Mouse (Mus musculus): ENCODE data around the gene Treml1. TPM values are rescaled to one million over a fixed set of nuclear protein-coding genes. Genes with fewer than 3 reads are reported as not detected.

Gene Treml1
- polyA plus RNA-seq, 1 experiment from 2014 or later = 0.42 TPM

DNA sequence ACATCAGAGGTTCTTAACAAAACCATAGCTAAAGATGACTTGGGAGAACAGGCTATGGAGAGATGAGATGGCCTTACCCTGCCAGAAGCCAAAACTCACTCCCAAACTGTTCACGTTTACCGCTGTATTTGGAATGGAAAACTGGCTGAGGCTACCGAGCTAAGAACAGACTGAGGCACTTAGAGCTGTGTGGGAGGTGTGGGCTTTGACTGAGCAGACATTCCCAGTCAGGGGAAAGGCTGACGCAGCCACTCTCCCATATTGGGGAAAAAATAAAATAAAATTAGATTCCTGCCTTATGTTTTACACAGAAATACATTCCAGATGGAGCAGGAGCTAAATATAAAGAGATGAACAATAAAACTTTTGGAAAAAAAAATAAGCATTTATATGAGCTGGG lies 33.1 kb upstream of the Treml1 start:
- DNase-seq (ENCODE audit: low spot score) (no peak), ATAC-seq (no peak)
- 87% methylated on average over 4 of the region's 4 CpGs for WGBS

DNA sequence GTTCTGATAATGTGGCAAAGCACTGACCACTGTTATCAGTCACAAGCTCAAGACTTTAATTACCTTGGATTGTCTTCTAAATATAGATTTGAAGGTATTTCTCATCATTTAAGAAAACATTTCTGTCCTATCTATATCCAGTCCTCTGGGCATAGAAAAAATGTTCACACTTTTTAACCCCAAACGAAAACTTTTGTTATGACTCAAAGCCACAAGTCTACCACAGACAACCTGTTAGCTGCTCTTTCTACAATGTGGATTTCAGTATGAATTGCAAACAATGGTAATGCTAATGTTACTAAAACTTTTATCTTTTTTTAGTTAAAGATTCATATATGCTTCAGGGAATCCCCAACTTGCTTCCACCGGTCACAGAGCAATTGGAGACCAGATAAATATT lies 27.2 kb upstream of the Treml1 start:
- H3K27ac ChIP-seq (ENCODE audit: low read depth, low read length) = no peak overlapping the region
- no peaks in the 10 kb centered on the region for H3K4me1 ChIP-seq (ENCODE audit: control insufficient read depth, insufficient read depth, low read length)
- 93% methylated on average over 2 of the region's 2 CpGs for WGBS
- no peak overlapping the region for H3K4me2 ChIP-seq (ENCODE audit: low read length)
- no peak overlapping the region for H3K4me3 ChIP-seq (ENCODE audit: low read depth, low read length)
- H3K36me3 ChIP-seq (ENCODE audit: control insufficient read depth, insufficient read depth, low read length) = no peaks in the 10 kb centered on the region
- no peak overlapping the region for H3K9ac ChIP-seq (ENCODE audit: low read length)
- ATAC-seq = no peak
- no peak for DNase-seq (ENCODE audit: low spot score)
- no peaks in the 10 kb centered on the region for H3K27me3 ChIP-seq (replicated peaks; ENCODE audit: control insufficient read depth, insufficient read depth, low read length)
- no peaks in the 10 kb centered on the region for H3K9me3 ChIP-seq (replicated peaks; ENCODE audit: control insufficient read depth, low read length)

More for the DNA sequence above, 33.1 kb upstream of the Treml1 start:
- H3K27me3 ChIP-seq (replicated peaks; ENCODE audit: control insufficient read depth, insufficient read depth, low read length) = no peaks in the 10 kb centered on the region
- H3K4me2 ChIP-seq (ENCODE audit: low read length) = no peak overlapping the region
- H3K9ac ChIP-seq (ENCODE audit: low read length) = no peak overlapping the region
- no peak overlapping the region for H3K4me3 ChIP-seq (ENCODE audit: low read depth, low read length)
- no peaks in the 10 kb centered on the region for H3K36me3 ChIP-seq (ENCODE audit: control insufficient read depth, insufficient read depth, low read length)
- H3K4me1 ChIP-seq (ENCODE audit: control insufficient read depth, insufficient read depth, low read length) = no peaks in the 10 kb centered on the region
- no peaks in the 10 kb centered on the region for H3K9me3 ChIP-seq (replicated peaks; ENCODE audit: control insufficient read depth, low read length)
- no peak overlapping the region for H3K27ac ChIP-seq (ENCODE audit: low read depth, low read length)

DNA sequence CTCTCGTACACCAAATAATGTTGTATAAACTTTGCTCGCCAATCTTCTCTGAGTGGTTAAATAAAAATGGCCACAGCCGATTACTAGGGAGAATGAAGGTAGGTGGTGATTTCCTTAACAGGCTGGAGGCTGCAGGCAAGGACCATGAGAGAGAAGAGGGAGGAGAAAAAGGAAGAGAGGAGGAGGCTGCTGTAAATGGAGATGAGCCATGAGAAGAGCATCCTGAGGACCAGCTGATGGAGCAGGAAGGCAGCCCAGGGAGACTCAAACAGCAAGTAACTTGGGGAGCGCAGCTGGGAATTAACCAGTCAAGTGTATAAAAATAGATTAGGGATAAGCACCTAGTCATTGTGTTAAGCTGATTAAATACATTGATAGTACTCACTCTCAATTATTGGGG lies 25.5 kb upstream of the Treml1 start:
- ATAC-seq (no peak), DNase-seq (ENCODE audit: low spot score) (no peak)
- Histone ChIP-seq H3K27ac (ENCODE audit: low read depth, low read length) (no peak overlapping the region), H3K36me3 (ENCODE audit: control insufficient read depth, insufficient read depth, low read length) (no peaks in the 10 kb centered on the region), H3K9me3 (replicated peaks; ENCODE audit: control insufficient read depth, low read length) (no peaks in the 10 kb centered on the region), H3K4me2 (ENCODE audit: low read length) (no peak overlapping the region), H3K27me3 (replicated peaks; ENCODE audit: control insufficient read depth, insufficient read depth, low read length) (no peaks in the 10 kb centered on the region), H3K4me1 (ENCODE audit: control insufficient read depth, insufficient read depth, low read length) (no peaks in the 10 kb centered on the region), H3K4me3 (ENCODE audit: low read depth, low read length) (no peak overlapping the region), H3K9ac (ENCODE audit: low read length) (no peak overlapping the region)
- 82% methylated on average over 4 of the region's 4 CpGs for WGBS

DNA sequence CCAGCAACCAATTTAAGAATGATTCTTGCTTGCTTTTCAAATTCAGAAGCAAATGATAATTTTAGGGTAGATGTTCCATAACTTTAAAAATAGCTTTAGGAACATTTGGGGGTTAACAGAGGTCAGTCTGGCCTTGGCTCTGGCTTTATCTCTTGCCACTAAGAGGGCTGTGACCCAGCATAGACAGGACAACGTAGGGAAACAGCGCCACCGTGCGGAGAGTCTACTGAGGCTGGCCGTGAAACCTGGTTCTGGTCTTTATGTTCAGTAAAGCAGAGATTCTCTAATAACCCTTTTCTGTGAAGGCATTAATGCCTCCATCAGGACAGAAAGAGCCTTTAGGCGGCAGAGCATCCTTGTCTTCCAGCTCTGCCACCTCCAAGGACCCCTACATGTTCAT lies 22.9 kb upstream of the Treml1 start:
- H3K36me3 ChIP-seq (ENCODE audit: control insufficient read depth, insufficient read depth, low read length) = no peaks in the 10 kb centered on the region
- H3K9ac ChIP-seq (ENCODE audit: low read length) = no peak overlapping the region
- ATAC-seq = no peak; the same call in 1 of the 2 replicates
- H3K4me3 ChIP-seq (ENCODE audit: low read depth, low read length) = no peak overlapping the region
- no peaks in the 10 kb centered on the region for H3K27me3 ChIP-seq (replicated peaks; ENCODE audit: control insufficient read depth, insufficient read depth, low read length)
- H3K4me1 ChIP-seq (ENCODE audit: control insufficient read depth, insufficient read depth, low read length) = no peaks in the 10 kb centered on the region
- no peak overlapping the region for H3K4me2 ChIP-seq (ENCODE audit: low read length)
- WGBS = 4% methylated on average over 6 of the region's 6 CpGs
- peak; percentile 69 for DNase-seq (ENCODE audit: low spot score)
- H3K27ac ChIP-seq (ENCODE audit: low read depth, low read length) = no peak overlapping the region
- H3K9me3 ChIP-seq (replicated peaks; ENCODE audit: control insufficient read depth, low read length) = no peaks in the 10 kb centered on the region

DNA sequence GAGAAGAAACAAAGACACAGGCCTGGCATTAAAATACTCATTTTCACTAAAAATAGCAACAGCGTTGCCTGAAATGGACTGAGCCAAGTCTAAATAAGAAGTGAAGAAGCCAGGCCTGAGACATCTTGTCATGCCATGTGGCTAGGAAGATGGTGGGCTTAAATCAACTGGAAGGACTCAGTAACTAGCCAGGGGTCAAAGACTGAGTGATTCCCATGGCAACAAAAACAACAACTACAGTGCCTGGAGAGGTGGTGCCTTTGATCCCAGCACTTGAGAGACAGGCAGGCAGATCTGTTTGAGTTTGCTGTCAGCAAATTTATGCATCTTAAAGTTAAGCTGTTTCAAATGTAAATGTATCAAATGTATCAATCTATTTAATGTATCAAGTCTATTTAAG lies 19.4 kb upstream of the Treml1 start:
- ATAC-seq (no peak), DNase-seq (ENCODE audit: low spot score) (no peak)
- H3K9me3 ChIP-seq (replicated peaks; ENCODE audit: control insufficient read depth, low read length) = no peaks in the 10 kb centered on the region
- WGBS = 95% methylated on average over 1 of the region's 1 CpGs
- no peak overlapping the region for H3K27ac ChIP-seq (ENCODE audit: low read depth, low read length)
- H3K4me2 ChIP-seq (ENCODE audit: low read length) = no peak overlapping the region
- no peaks in the 10 kb centered on the region for H3K27me3 ChIP-seq (replicated peaks; ENCODE audit: control insufficient read depth, insufficient read depth, low read length)
- H3K4me3 ChIP-seq (ENCODE audit: low read depth, low read length) = no peak overlapping the region
- no peaks in the 10 kb centered on the region for H3K36me3 ChIP-seq (ENCODE audit: control insufficient read depth, insufficient read depth, low read length)
- no peaks in the 10 kb centered on the region for H3K4me1 ChIP-seq (ENCODE audit: control insufficient read depth, insufficient read depth, low read length)
- H3K9ac ChIP-seq (ENCODE audit: low read length) = no peak overlapping the region

DNA sequence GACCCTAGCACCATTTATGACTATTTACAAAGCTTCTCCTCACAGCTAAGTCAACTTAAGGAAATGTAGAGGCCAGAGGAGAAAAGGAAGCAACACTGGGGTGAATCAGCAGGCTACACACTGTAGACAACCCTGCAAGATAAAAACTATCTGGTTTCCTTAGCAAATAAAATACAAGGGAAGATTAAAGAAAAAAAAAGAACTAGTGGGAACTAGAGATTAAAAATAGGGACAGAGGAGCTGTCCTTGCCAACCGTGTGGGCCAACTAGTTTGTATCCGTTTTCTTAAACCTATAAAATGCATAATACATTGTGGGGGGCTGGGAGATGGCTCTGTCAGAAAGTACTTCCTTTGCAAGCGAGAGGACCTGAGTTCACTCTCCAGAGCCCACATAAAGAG lies 17.8 kb upstream of the Treml1 start:
- ATAC-seq (no peak), DNase-seq (ENCODE audit: low spot score) (no peak)
- no peak overlapping the region for H3K9ac ChIP-seq (ENCODE audit: low read length)
- H3K27me3 ChIP-seq (replicated peaks; ENCODE audit: control insufficient read depth, insufficient read depth, low read length) = no peaks in the 10 kb centered on the region
- H3K36me3 ChIP-seq (ENCODE audit: control insufficient read depth, insufficient read depth, low read length) = no peaks in the 10 kb centered on the region
- no peak overlapping the region for H3K27ac ChIP-seq (ENCODE audit: low read depth, low read length)
- H3K4me2 ChIP-seq (ENCODE audit: low read length) = no peak overlapping the region
- no peak overlapping the region for H3K4me3 ChIP-seq (ENCODE audit: low read depth, low read length)
- no peaks in the 10 kb centered on the region for H3K9me3 ChIP-seq (replicated peaks; ENCODE audit: control insufficient read depth, low read length)
- H3K4me1 ChIP-seq (ENCODE audit: control insufficient read depth, insufficient read depth, low read length) = no peaks in the 10 kb centered on the region
- 79% methylated on average over 3 of the region's 3 CpGs for WGBS

DNA sequence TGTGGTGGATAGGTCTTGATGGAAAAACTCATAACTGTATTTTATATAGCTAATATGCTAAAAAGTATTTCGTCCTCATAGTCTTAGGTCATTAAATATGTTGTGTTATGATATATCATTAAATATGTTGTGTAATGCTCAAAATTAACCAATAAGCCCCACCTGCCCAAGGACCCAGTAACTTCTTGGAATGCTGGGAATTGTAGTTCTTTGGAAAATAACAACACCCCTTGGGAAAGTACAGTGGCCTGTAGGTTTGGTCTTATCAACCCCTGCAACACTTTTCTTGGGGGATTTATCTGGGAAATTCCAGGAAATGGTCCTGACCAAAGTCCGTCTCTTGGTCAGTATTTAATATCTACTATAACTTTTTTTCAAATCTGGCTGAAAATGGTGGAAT lies 16.7 kb upstream of the Treml1 start:
- Histone ChIP-seq H3K9ac (ENCODE audit: low read length) (no peak overlapping the region), H3K36me3 (ENCODE audit: control insufficient read depth, insufficient read depth, low read length) (no peaks in the 10 kb centered on the region), H3K27ac (ENCODE audit: low read depth, low read length) (no peak overlapping the region), H3K27me3 (replicated peaks; ENCODE audit: control insufficient read depth, insufficient read depth, low read length) (no peaks in the 10 kb centered on the region), H3K9me3 (replicated peaks; ENCODE audit: control insufficient read depth, low read length) (no peaks in the 10 kb centered on the region), H3K4me1 (ENCODE audit: control insufficient read depth, insufficient read depth, low read length) (no peaks in the 10 kb centered on the region), H3K4me2 (ENCODE audit: low read length) (no peak overlapping the region), H3K4me3 (ENCODE audit: low read depth, low read length) (no peak overlapping the region)
- 89% methylated on average over 2 of the region's 2 CpGs for WGBS
- no peak for DNase-seq (ENCODE audit: low spot score)
- ATAC-seq = no peak

DNA sequence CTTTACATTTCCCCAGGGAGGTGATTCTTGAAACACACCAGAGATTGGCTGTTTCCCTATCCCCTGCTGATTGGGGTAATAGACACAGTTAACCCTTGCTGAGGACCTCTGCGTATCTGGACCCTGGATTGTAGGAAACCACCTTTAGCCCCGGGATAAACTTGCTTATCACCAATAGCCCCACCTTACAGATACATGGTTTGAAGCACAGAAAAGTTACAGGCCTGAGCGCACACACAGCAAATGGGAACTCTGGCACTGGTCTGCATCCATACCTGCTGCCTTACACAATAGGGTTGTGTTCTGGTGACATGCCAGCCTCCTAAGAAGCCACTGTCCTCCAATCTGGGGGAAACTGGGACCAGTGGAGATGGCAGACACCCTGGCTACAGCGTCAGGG lies 13.9 kb upstream of the Treml1 start:
- DNase-seq (ENCODE audit: low spot score) (no peak), ATAC-seq (no peak)
- Histone ChIP-seq H3K4me2 (ENCODE audit: low read length) (no peak overlapping the region), H3K9ac (ENCODE audit: low read length) (no peak overlapping the region), H3K27me3 (replicated peaks; ENCODE audit: control insufficient read depth, insufficient read depth, low read length) (no peaks in the 10 kb centered on the region), H3K36me3 (ENCODE audit: control insufficient read depth, insufficient read depth, low read length) (no peaks in the 10 kb centered on the region), H3K4me3 (ENCODE audit: low read depth, low read length) (no peak overlapping the region), H3K27ac (ENCODE audit: low read depth, low read length) (no peak overlapping the region), H3K9me3 (replicated peaks; ENCODE audit: control insufficient read depth, low read length) (no peaks in the 10 kb centered on the region), H3K4me1 (ENCODE audit: control insufficient read depth, insufficient read depth, low read length) (no peaks in the 10 kb centered on the region)
- WGBS = 82% methylated on average over 4 of the region's 4 CpGs

DNA sequence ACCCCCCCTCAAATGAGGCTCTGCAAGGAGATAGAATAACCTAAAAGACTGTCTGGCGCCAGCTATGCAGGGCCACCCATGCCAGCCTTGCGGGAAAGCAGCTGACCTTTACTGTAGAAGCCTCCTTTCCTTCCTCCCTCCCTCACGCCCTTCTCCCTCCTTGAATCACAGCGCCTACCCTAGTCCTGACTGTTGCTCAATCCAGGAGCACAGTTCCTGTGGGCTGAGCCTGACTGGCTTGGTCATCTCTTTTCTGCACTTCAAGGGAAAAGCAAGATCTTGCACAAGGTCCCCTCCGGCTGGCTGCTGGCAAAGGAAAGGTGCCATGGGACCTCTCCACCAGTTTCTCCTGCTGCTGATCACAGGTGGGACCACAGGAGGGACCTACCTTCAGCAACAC lies 13.5 kb upstream of the Treml1 start, which contains the start of gene Trem2:
TSS of gene Trem2 (plus strand) at position 171 of the 400 bp plus-strand sequence.
- Histone ChIP-seq H3K27ac (ENCODE audit: low read depth, low read length) (no peak within 1 kb of the TSS), H3K9ac (ENCODE audit: low read length) (no peak within 1 kb of the TSS), H3K9me3 (replicated peaks; ENCODE audit: control insufficient read depth, low read length) (no peaks in the 10 kb centered on the region), H3K4me1 (ENCODE audit: control insufficient read depth, insufficient read depth, low read length) (no peaks in the 10 kb centered on the region), H3K36me3 (ENCODE audit: control insufficient read depth, insufficient read depth, low read length) (no peaks in the 10 kb centered on the region), H3K27me3 (replicated peaks; ENCODE audit: control insufficient read depth, insufficient read depth, low read length) (no peaks in the 10 kb centered on the region), H3K4me2 (ENCODE audit: low read length) (no peak within 1 kb of the TSS), H3K4me3 (ENCODE audit: low read depth, low read length) (no peak within 1 kb of the TSS)
- 78% methylated on average over 5 of the region's 5 CpGs for WGBS
- DNase-seq (ENCODE audit: low spot score) (no peak), ATAC-seq (no peak)

All from forebrain, embryonic 14.5 days (tissue).